Mouse (Mus musculus): Measurements from ENCODE around the gene Bpifb4.
A peak's percentile ranks its signal among the peaks of the same experiment; 100 is the strongest.

Bpifb4 gene

DNA sequence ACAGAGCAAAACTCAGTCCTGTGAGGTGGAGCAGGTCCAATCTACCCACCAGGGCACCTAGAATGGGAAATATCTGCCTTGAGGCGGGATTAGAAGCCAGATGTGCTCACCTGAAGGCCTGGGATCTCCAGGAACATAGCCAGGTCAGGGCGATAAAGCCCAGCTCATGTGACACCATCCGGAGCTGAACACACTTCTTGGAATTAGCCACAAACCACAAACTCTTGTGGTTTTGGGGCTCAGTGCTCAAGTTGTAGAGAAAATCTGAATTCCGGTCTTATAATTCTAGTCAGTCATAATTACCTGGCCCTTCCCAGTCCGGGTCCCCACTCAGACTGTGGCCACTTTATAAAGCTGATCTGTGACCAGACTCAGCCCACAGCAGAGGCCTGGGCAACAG is at the start of gene Bpifb4:
Bpifb4 (plus strand) TSS at position 370 of the 400 bp plus-strand sequence.
- no peak for DNase-seq (ENCODE audit: low spot score)

DNA sequence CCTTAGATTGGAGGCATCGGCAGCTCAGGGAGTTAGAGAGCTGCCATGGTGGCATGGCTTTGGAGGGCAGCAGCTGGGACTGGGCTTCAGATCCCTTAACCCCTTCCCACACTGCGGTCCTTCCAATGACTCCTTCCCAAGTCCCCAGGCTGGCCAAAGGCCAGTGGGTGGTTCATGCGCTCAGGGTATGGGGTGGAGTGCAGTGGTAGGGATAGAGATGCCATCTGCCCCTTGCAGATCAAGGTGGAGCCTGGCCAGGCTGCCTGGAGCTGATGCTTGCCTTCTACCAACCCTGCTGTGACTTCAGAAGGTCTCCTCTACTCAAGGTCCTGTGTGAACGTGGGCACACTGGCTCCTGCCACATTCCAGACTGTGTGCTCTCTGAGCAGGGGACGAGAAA is 38.9 kb upstream of the Bpifb4 start:
- no peak for DNase-seq (ENCODE audit: low spot score)

DNA sequence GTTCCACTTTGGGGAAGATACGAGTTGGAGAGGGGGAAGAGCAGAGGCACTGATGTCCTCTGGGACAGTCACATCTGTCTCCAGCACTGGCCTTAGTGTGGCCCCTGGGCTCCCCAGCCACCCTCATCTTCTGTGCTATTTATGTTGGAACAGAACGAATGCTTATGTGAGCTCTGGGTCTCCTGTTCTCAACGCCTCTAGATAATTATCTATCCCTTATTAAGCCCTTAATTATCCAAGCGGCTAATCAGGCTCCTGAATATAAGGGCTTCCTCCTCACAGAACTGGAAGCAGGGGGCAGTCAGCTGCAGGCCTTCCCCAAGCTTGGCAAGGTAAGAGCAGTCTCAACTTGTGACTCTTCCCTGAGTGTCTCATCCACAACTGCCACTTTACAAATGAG is 37.9 kb upstream of the Bpifb4 start, which contains the start of gene Bpifb6:
Bpifb6 (plus strand) TSS at position 301 of the 400 bp plus-strand sequence.
- no peak for DNase-seq (ENCODE audit: low spot score)

DNA sequence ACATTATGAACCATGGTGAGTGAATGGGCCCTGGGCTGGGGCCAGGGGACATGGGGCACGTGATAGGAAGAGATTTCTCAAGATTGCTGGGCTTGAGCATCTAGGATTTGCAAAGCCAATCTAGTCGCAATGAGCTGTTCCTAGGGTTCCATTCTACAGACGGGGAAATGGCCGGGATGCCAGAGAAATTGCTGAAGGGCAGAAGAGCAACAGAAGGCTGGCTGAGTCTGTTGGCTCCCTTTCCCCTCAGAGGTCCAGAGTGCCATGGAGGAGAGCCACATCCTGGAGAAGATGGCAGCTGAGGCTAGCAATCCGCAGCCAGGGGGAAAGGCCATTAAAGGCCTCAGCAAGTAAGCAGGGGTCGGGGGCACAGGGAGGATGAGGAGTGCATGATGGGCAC is 35.3 kb upstream of the Bpifb4 start:
- no peak for DNase-seq (ENCODE audit: low spot score)

DNA sequence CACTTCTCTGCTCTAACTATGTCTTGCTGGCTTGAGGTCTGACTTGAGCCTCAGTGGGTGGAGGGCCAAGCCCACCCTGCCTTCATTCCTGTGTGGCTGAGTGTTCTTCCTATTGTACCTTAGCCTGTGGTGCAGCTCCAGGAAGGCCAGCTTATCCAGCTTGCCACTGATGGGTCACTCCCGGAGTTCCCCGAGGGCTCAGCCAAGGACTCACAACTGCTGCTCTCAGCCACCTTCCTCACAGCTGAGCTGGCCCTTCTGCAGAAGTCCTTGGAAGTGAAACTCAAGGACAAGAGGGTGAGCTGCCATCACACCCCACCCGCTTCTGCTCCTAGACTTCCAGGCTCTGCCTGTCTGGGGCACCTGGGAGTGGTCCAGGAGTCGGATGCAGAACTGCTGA is 31.4 kb upstream of the Bpifb4 start:
- no peak for DNase-seq (ENCODE audit: low spot score)

DNA sequence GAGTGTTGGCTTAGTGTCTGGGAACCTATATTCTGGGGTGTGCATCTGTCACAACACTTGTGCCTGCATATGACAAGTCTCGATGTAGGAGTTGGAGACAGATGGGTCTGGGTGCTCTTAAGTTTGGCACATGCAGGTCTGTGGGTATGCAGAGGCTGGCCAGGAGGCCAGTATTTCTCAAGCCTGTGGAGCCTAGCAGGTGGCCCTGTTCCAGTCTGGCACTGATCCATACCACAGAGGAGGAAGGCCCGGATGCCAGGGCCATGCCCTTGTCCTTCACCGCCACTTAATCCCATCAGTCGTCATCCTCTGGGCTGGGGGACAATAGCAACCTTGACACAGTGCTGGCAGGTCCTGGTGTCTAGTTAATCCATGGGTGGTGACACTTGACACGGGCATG is 23.9 kb upstream of the Bpifb4 start:
- peak; percentile 23 for DNase-seq (ENCODE audit: low spot score)

DNA sequence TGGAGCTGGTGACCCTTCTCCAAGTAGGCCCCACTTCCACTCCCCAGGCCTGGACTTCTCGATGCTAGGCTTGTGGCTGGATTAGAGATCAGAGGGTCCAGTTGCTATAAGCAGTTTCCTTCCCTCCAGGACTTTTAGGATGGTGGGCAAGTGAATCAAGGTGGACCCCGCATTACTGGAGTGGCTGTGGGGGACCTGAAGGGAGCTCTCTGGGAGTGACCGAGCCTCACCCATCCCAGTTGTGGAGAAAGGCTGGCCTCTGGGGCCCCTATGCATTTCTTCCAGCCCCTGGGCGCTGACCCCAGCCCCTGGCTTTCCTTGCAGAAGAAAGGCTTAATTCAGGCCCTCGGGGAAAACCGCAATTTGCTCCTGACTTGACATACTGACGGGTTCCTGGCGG is 20.1 kb upstream of the Bpifb4 start, which contains the start of gene Bpifb3:
Bpifb3 (plus strand) TSS at position 301 of the 400 bp plus-strand sequence.
- no peak for DNase-seq (ENCODE audit: low spot score)

DNA sequence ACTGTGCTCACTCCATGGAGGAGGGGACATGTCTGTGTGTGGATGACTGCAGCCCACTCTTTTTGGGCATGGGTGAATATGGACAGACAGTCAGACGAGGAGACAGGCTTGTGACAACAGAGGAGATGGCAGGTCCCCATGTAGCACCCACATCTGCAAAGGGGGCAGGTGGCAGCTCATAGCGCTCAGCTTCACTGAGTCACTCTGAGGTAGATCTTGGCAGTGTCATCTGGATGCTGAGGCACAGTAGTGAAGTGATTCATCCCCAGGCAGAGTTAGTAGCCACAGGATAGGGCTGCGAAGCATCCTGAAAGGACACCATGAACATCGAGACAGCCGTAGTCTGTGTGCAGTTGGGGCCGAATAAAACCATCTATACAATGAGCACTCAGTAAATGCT is 16.8 kb upstream of the Bpifb4 start:
- DNase-seq (ENCODE audit: low spot score) = no peak

DNA sequence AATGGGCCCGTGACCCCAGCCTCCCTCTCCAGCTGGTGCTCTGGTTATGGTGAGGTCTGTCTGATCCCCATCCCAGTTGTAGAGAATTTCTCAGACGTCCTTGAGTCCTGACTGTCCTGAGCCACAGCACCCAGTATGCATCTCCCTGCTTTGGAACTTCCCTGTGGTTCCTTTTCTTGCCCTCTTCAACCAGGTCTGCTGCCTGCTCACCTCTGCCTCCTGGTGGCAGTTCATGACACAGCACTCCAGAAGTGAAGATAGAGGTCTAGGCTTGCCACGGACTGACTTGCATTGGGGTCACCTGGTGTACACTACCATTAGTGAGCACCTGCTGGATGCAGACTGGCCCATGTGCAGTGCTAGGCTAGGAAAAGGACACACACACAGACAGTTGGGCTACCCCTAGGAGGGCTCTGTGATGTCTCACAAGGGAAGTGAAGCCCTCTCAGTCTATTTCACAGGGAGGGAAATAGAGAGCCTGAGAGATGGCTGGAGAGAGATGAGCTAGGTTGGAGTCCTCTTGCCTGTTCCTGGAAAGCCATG is 8.1 kb upstream of the Bpifb4 start:
- DNase-seq (ENCODE audit: low spot score) = peak; percentile 54

DNA sequence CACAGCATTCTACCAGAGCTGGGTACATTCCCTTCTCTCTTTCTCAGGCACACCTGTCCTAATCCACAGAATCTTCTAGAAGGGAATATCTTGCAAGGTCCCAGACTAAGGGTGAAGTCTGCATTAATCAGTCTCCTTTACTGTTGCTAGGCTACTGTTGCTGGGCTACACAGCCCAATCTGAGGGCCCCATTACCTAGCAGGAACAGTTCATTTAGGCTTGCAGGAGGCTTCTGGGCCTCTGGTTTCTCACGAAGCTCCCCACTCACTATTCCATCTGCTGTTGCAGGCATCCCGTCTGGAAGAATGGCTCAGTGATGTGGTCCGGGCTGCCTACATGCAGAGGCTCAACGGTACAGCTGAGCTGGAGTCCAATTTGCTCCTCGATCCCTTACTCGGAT is 6.9 kb upstream of the Bpifb4 start:
- no peak for DNase-seq (ENCODE audit: low spot score)

DNA sequence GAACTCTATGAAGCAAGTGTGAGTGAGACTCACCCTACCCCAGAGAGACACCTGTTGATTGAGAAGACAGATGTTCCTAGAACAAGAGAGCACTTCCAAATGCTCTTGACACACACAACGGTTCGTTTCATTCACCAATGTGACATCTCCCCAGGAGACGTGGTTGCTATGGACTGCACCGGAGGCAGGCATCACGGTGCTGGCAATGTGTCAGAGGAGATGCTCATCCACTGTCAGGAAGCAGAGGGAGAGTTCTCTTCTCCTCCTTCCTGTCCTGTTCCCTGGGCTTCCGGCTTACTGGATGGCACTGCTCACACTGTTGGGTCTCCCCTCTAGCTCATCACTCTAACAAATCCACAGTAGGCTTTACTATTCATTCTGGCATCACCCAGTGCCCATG is 4.7 kb upstream of the Bpifb4 start:
- DNase-seq (ENCODE audit: low spot score) = no peak

DNA sequence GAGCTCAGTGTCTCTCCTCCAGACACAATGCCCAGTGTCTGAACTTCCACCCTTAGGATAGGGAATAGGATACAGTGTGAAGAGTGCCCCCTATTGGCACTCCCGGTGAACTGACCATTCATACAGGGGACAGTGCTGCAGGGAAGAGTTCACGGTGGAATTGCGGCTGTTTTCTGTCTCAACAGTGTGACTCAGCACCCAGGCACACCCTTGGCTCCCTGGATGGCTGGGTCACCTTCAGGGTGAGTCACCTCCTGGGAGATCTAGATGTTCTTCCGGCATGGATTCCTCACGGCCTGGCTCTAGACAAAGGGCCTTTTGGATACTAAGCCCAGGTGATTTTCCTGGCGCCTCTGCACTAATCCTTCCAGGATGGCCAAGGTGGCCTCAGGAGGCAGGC is 2.7 kb upstream of the Bpifb4 start:
- no peak for DNase-seq (ENCODE audit: low spot score)

DNA sequence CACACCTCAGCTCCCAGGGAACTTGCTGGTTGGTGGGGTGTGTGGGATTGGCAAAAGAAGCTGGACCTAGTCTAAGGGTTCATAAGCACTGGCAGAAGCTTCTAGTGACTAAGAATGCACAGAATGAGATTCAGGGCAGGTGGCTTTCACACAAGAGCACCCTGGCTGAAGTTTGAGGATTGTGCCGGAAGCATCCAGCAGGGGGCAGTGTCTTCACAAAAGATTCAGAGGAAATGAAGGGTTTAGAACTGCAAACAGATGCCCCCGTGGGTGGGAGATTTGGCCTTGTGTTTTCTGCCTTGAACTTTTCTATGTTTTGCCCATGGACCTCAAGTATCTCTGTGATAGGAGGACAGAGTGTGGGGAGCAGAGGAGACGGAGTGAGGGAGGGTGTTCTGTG is 5.5 kb downstream of the Bpifb4 start:
- DNase-seq (ENCODE audit: low spot score) = peak; percentile 49

DNA sequence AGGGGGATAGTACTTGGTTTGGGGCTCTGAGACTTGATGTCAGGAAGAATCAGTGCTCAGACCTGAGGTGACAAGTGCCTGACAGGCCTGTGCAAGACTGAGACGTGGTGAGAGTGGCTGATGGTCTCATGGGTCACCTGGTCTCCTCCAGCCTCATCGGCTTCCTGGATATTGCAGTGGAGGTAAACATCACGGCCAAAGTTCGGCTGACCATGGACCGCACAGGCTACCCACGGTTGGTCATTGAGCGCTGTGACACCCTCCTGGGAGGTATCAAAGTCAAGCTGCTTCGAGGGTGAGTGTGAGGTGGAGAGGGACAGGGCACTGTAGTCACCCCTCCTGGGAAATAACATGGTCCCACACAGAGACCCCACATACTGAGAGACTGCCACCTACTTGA is 6.6 kb downstream of the Bpifb4 start:
- no peak for DNase-seq (ENCODE audit: low spot score)

DNA sequence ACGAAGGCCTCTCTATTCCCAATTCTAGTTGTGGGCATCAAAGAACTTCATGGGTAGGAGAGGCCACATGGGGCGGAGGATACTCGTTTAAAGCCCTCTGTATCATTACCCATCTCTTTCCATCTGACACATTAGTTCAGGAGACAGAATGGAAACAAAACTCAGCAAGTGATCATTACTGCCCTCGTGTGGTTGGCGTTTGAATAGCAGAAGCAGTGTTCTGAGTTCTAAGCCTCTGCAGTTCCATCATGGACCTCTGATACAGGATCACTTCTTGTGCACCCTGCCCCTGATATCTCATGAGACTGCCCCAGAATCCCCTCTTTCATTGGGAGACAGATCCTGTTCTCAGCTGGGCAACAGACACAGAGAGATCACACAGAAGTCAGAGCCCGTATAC is 14.9 kb downstream of the Bpifb4 start:
- DNase-seq (ENCODE audit: low spot score) = peak; percentile 41

DNA sequence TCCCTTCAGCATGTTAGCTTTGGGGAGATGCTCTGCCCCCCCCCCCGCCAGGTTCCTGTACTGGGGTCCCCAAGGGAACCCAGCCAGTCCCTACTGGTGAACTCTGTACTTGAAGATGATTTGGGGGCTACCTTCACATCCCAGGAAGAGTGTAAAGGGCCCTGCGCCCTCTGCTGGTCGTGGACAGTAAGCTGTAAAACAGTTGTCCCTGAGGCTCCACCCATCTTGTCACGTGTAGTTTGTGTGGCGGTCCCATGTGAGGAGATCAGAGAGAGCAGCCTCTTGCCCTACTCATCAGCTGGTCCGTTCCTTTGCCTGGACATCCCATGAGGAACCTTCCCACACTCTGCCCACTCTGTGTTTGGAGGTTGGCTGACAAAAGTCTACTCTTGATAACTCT is 15.8 kb downstream of the Bpifb4 start:
- peak; percentile 37 for DNase-seq (ENCODE audit: low spot score)

DNA sequence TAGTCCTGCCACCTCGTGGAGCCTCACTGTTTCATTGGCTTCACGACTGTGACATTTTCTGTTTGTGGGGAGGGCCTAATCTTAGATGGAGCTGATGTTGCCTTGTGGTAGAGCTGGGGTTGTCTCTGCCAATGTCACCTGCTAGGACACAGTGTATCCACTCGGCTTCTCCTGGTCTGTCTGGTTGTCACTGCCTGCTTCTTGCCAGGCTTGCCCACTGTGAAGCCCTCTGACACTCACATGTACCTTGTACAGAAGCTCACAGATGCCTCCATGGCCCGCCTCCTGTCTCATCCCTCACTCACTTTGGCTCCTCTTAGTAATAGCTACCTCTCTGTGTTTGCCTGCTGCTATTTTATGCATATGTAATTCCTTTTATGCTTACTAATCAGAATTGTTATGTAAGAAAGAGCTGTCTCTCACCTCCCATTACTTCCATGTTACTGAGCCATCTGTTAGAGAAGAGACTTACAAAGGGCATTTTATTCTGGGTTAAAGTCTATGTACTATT is 24.9 kb downstream of the Bpifb4 start:
- DNase-seq (ENCODE audit: low spot score) = no peak

DNA sequence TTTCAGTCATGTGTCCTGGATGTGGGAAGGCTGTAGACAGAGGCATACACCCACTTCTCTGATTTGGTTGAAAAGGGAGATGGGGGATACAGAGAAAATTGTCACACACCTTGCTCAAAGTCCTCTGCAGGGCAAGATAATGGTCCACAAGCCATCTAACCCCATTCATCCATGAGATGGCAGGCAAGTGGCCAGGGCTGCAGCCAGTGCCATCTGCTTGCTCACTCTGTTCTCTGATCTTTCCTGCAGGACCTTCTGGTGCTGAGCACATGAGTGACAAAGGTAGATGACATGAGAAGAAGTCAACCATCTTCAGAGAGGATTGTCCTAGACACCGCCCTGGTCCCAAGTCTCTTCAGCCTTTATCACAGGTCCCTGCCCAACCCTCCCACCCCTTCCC is 25.3 kb downstream of the Bpifb4 start:
- no peak for DNase-seq (ENCODE audit: low spot score)

DNA sequence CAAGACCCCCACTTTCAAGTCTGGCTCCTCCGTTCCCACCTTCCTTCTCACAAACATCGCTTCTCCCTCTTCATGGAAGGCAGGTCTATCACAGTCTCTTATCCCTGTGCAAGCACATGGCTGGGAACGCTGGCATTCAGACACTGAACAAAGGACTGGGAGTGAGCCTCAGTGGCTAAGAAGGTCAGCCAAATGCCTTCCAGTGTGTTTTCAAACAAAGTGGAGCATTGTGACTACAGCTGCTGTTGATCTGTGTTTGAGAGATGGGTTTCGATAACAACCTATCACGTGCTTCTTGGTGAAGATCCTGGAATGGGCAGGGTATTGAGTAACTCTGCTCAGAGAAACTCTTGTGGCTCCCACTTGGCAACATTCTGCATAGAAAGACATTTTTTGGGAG is 32.2 kb downstream of the Bpifb4 start:
- DNase-seq (ENCODE audit: low spot score) = no peak

DNA sequence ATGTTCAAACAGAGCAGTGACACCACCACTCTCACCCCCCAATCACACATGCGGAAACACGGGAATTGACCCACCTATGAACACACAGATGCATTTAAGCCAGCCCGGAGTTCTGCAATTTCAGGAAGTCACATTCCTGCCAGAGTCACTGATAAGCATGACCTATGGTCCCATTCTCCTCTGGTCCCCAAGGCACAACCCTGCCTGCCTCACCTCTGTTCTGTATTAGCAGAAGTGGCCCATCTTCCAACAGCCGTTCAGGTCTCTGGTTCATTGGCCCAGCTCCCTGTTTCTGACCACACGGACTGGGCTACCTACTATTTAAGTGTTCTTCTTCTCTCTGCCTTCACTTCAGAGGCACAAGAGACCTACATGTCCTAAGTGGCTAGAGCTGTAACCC is 36.6 kb downstream of the Bpifb4 start, which contains the start of gene Bpifa6:
Bpifa6 (plus strand) TSS at position 364 of the 400 bp plus-strand sequence.
- no peak for DNase-seq (ENCODE audit: low spot score)

DNA sequence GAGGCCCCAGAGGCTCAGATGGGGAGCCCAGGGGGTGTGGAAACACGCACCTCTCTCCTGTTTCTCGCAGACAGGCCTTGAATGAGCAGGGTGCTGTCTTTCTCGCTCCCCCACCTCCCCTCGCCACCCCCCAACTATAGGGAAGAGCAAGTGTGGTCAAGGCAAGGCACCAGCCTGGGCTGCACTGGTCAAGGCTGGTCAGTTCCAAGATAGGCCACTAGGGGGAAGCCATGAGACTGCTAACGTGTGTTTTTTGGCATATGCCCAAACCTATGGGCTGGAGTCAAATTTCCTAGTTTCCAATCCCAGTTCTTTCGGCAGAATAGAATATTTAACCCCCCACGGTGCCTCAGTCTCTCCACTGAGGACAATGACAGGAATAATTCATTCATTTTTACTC is 57.8 kb downstream of the Bpifb4 start:
- peak; percentile 71 for DNase-seq (ENCODE audit: low spot score)

DNA sequence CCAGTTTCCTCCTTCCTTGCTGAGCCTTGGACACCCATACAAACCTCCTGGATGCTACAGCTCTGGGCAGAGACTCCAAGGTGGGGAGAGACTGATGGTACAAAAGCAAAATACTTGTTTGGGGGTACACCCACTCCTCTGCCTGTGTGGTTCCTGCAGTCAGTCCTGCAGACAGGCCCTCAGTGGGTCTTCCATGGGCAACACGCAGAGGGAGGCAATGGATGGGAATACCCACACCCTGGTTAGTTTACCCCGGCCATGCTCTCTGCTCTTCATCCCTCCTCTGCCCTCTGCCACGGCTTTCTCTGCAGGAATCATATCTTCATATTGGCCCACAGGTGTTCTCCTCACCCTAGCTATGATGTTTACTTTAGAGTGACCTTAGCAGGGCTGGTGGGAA is 62.5 kb downstream of the Bpifb4 start:
- DNase-seq (ENCODE audit: low spot score) = no peak

DNA sequence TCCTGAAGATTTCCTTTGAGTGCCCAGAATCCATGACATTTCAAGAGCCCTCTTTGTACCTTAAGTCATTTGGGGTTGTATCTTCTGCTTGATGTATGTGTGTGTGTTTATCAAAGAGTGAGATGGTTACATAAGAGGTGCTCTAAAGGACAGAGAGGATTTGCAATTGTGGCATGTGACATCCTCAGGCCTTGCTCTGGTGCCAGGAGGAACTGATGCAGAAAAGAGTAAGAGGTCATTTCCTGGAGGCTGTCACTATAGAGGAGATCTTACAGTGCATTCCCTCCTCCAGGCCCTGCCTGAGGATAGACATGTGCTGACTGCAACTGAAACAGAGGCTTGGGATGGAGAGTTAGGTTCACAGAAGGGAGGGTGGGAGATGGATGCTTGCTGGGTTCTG is 63.0 kb downstream of the Bpifb4 start:
- DNase-seq (ENCODE audit: low spot score) = no peak

DNA sequence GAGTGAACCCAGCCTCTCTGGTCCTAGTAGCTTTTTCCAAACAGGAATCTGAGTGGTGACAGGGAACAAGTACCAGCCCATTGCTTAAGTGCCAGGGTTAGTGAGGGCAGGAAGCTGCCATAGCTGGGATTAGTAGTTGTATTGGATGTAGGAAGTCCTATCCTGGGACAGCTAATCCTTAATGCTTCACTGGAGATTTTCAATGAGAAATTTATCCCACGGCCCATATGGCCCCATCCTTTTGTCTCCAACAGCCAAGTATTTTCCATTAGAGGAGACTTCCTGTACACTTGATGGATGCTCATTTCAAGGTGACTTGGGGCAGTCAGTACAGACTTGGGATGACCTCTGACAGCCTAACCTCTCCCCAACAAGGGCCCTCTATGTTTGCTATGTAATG is 66.4 kb downstream of the Bpifb4 start:
- no peak for DNase-seq (ENCODE audit: low spot score)
